Mouse (Mus musculus) heart, postnatal 36 days (tissue): ENCODE data around the gene Olfr307. TPM values are rescaled to one million over a fixed set of nuclear protein-coding genes. Genes with fewer than 3 reads are reported as not detected.
"Not testable (repeated sequence)": the region's sequence is repeated elsewhere in the genome, so short reads cannot be mapped to it uniquely, and the experiment has no call there.

Experiments used
- DNase-seq, 2 experiments: peaks; one replicate each; pipeline ENCODE4 v3.0.0; 2021 to 2022
- intact Hi-C: fragments of 180-260 bp; cut with DNase I; formaldehyde crosslinking; loops from one replicate; pipeline ENCODE4 v1.15.1; 2025
- microRNA-seq, 2 experiments: library from miRNA; unstranded; fragments of <30 nt; microRNA quantifications; one replicate each; pipeline ENCODE4 v1.2.0; 2021; ENCODE audit warnings: borderline number of aligned reads in 2 of 2
- total RNA-seq, 2 experiments: library from RNA; stranded (reverse); gene quantifications; 2 replicates each; pipeline ENCODE4 v1.2.3; 2021

Olfr307 gene
- total RNA-seq, result not detected

DNA sequence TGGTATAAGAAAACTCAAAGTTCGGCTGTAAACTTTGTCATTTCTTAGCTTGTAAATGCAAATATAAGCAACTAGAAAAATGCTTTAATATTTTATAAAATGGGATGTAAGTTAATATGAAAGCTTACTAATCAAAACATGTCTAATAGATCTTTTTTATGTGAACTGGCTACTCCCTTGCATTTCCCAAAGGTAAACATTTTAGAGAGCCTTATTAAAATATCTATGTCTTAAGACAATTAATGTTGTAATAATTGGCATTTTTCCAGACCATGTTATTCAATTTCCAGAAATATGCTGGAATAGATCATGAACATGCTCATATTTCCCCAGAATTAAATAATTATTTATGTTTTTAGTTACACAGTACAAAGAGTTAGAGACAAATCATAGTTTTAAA lies at the start of gene Olfr307:
Olfr307 (minus strand) TSS at position 101 of the 400 bp plus-strand sequence.
- intact Hi-C loops, result no loop called here
- no peak for DNase-seq

DNA sequence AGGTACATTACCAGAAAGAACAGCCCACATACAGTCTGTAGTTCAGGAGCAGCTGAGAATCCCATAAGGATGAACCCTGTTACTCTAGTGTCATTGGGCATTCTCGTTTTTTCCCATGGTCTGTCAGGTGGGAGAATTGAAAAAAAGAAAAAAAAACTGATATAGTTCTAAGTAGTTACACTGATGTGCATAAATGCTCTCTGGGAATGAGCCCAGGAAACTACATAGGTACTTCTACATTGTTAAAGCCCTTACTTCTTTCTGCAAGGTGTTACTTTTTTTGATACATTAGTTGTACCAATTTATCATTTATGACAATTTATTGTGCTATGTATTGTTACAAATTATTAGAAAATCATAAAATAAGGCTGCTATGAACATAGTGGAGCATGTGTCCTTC lies 49.2 kb upstream of the Olfr307 start, which contains the start of gene Olfr304:
Olfr304 (minus strand) TSS at position 101 of the 400 bp plus-strand sequence.
- no peak for DNase-seq
- intact Hi-C loops, result no loop called here

DNA sequence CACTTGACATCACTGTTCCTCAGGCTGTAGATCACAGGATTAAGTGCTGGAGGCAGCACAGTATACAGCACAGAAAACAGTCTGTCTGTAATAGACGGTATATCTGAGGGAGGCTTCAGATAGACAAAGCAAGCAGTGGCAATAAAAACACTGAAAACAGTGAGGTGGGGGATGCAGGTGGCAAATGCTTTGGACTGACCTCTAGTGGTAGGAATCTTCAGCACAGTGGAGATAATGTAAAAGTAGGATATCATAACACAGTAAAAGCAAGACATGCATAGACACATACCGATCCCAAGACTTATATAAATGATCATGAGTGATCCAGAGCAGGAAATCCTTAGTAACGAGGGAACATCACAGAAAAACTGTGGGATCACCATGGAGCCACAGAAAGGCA lies 48.4 kb upstream of the Olfr307 start:
- DNase-seq, result no peak
- intact Hi-C loops, result no loop called here

DNA sequence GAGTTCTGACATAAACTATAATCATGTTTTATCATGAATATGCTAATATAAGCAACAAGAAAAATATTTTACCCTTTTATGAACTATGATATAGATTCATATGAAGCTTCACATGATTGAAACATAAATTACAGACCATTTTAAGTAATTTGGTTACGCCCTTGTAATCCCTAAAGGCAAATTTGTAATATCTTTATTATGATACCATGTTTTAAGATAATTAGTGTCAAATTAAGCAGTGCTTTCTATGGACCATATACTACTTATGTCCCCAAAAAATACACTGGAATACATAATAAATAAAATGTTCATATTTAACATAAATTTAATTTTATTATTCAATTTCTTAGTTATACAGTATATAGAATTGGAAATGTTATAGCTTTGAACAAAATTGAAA lies 29.4 kb upstream of the Olfr307 start, which contains the start of gene Olfr305:
Olfr305 (minus strand) TSS at position 101 of the 400 bp plus-strand sequence.
- intact Hi-C loops, result no loop called here
- DNase-seq, result no peak

DNA sequence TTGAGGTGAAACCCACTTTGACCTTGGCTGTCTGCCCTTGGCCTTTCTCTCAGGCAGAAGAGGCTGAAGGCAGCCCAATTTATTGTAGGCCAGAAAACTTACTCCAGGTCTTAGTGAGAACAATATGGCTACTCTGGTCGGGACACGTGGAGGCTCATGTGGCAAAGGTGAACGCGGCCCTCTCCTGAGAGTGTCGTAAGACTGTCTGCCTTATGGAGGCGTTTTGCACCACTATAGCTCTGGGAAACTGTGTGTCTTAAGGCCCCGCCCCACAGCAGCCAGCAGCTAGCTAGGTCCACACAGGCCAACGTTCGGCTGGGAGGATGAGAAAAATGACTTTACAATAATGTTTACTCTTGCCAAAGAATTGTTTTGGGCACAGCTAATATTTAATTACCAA lies 8.9 kb upstream of the Olfr307 start:
- intact Hi-C loops, result not testable (repeated sequence)

DNA sequence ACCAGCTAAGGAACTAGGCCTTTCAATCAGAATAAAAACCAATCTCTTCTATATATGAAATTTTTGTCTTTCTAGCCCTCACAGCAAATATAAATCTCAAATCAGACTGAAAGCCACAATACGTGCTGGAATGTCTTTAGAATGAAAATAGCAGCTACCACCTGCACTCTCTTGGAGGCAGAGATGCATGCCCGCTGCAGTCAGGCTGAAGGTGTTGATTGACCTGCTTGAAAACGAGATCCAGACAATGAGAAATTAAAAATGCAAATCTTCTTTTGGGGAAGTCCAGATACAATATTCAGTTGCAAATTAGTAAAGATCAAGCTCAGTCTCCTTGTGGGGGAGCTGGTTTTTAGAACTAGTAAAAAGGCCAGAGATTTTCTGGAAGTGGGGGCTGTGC lies 6.9 kb upstream of the Olfr307 start:
- no peak for DNase-seq
- intact Hi-C loops, result no loop called here

More for the DNA sequence above, 8.9 kb upstream of the Olfr307 start:
- not testable (repeated sequence) for DNase-seq

DNA sequence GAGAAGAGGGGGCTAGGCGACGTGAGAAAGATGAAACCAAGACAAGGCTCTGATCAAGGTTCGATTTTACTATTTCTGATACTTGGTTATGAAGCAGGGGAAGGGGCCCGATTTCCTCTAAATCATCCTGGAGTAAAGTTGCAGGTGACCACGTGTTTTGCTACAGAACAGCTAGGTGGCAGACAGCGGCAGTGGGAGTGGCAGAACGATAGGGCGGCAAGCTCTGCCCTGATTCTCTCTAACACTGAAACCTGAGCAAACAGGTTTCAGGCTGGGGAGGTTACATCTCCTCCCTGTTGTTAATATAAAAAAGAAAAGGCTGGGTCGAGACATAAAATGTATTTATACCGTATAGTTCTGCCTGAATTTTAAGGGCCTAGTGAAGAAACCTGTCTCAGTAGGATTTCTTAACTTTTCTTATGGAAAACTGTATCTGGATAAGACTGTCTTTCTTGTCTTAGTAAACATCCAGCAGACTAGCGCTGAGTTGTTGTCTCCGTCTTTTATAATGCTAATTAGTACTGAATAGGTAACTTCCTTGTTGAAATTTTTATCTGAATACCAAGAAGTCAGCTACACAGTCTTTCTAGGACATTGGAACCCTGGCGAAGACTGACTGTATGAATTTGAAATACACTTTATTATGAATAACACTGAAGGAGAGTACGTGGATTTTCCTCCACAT lies 5.6 kb upstream of the Olfr307 start:
- intact Hi-C loops, result no loop called here
- DNase-seq, result no peak

DNA sequence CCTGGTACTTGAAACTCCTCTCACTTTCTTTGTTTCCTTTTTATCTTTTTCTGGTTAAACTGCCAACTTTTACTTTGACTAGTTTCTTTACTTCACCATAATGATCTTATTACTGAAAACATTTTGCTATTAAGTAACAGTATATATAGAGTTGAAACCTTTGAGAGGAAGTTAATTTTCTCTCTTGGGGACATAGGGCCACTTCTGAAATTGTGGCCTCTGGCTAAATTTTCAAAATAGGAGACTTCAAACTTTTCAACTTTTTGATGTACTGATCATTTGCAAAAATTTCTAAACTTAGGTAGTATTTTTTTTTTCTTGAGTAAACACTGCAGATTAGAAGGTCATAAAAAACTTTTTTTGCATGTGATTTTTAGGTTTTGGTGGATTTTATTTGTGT lies 11.9 kb downstream of the Olfr307 start, which contains the start of gene Olfr308:
Olfr308 (minus strand) TSS at position 101 of the 400 bp plus-strand sequence.
- DNase-seq, result no peak
- intact Hi-C loops, result no loop called here

DNA sequence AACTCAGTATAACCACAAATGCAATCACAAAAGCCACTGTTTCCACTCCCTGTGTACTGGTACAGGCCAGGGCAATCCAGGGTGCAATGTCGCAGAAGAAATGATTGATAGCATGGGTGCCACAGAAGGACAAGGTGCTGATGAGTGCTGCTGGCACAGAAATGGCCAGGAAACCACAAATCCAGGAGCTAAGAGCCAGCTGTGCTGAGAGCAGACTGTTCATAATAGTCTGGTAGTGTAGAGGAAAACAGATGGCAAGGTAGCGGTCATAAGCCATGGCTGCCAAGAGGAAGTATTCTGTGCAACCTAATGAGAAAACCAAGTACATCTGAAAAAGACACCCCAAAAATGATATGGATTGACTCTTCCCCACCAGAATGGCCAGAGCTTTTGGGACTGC lies 16.1 kb downstream of the Olfr307 start:
- DNase-seq, result no peak
- intact Hi-C loops, result no loop called here

DNA sequence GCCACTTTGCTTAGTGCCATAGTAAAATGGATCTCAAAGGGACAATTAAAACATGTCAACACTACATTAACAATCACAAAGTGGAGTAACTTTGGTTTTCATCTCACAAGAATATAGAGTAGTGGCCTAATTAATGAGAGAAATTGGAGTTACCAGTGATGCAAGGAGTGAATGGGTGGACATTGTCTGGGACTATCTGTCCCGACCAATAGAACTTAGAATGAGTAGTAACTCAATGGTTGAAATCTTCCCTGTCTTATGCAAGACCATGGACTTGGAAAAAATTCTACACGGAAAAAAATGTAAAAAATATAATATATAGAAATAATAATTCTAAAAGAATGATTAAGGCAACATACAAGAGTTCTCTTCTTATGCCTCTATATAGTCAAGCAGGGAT lies 23.8 kb downstream of the Olfr307 start, which contains the start of gene Olfr309:
Olfr309 (minus strand) TSS at position 101 of the 400 bp plus-strand sequence.
- intact Hi-C loops, result no loop called here
- no peak for DNase-seq

Small RNAs within 50 kb of the gene (microRNA-seq; reads per million reads assigned to microRNA genes)
- gene Gm23192, result 0 reads per million in 2 experiments

Other genes with a start within 250 kb of the Olfr307 start
- gene Vmn2r75, start 165.8 kb downstream of the Olfr307 start, total RNA-seq, result not detected
- not detected for gene Vmn2r76, start 91.3 kb downstream of the Olfr307 start, total RNA-seq
- not detected for gene Olfr310, start 60.4 kb downstream of the Olfr307 start, total RNA-seq
- gene Olfr309, start 23.9 kb downstream of the Olfr307 start, total RNA-seq, result not detected
- not detected for gene Olfr308, start 12.0 kb downstream of the Olfr307 start, total RNA-seq
- not detected for gene Olfr305, start 29.3 kb upstream of the Olfr307 start, total RNA-seq
- gene Olfr304, start 49.1 kb upstream of the Olfr307 start, total RNA-seq, result not detected
- gene Olfr303, start 60.2 kb upstream of the Olfr307 start, total RNA-seq, result not detected
- gene Olfr301, start 66.3 kb upstream of the Olfr307 start, total RNA-seq, result not detected
- not detected for gene Olfr299, start 122.3 kb upstream of the Olfr307 start, total RNA-seq
- not detected for gene Olfr298, start 154.9 kb upstream of the Olfr307 start, total RNA-seq
- not detected for gene Olfr297, start 182.4 kb upstream of the Olfr307 start, total RNA-seq
- gene Olfr295, start 246.3 kb upstream of the Olfr307 start, total RNA-seq, result not detected